Mouse (Mus musculus) lung, adult 2 months (tissue): ENCODE measurements around the gene Kat2a.

Experiments
- CTCF ChIP-seq: fragments of 200-500 bp; IDR thresholded peaks from 2 replicates; pipeline ENCODE4 v1.5.1; 2011; ENCODE audit warnings: mild to moderate bottlenecking, low read length, control low read depth; ENCODE audit not compliant: insufficient read depth
- POLR2A ChIP-seq: fragments of 200-500 bp; IDR thresholded peaks from 2 replicates; pipeline ENCODE4 v1.6.1; 2011; ENCODE audit warnings: low read depth, mild to moderate bottlenecking, control low read depth, low read length, borderline replicate concordance; ENCODE audit errors: extremely low read depth

DNA sequence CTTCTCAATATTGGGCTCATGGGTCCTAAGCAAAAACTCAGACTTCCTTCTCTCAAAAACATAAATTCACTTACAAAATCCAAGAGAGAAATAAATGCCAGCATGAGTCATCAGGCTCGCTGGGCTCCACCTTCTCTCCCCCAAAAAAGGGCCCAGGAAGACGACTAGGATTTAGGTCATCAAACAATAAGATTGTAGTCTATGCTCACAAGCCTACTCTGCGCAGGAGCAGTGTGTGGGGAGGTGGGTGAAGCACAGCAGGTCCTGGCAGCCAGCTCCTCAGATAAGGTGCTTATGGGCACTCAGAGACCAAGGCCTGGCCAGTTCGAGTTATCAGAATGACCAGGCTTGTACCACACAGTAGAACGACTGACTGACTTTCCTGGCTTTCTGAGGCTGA, 8.1 kb upstream of the Kat2a start:
- TF ChIP-seq CTCF (no peak), POLR2A (no peak)
